Mouse (Mus musculus) hindbrain, embryonic 16.5 days (tissue): ENCODE measurements around the gene Mettl18. TPM values are rescaled to one million over a fixed set of nuclear protein-coding genes. Genes with fewer than 3 reads are reported as not detected.

ENCODE experiments used
- ATAC-seq: fragments of 200-750 bp; cut with Nextera tagmentation; 2 replicates; pipeline ENCODE4 v1.8.0; 2017; ENCODE audit warnings: moderate TSS enrichment, moderate library complexity
- H3K27ac ChIP-seq: fragments of 300-500 bp; sonication (generic); 2 replicates; pipeline ENCODE4 v1.5.1; 2014; ENCODE audit warnings: low read depth, mild to moderate bottlenecking, control low read depth, low read length, moderate library complexity
- H3K27me3 ChIP-seq: fragments of 300-500 bp; sonication (generic); replicated peaks from 2 replicates; pipeline ENCODE4 v1.6.1; 2014; ENCODE audit warnings: low read length; ENCODE audit not compliant: control insufficient read depth, insufficient read depth
- H3K36me3 ChIP-seq: fragments of 300-500 bp; sonication (generic); 2 replicates; pipeline ENCODE4 v1.6.1; 2014; ENCODE audit warnings: mild to moderate bottlenecking, low read length, moderate library complexity, mixed read lengths; ENCODE audit not compliant: control insufficient read depth, insufficient read depth
- H3K4me1 ChIP-seq: fragments of 300-500 bp; sonication (generic); 2 replicates; pipeline ENCODE4 v1.6.1; 2014; ENCODE audit warnings: low read depth, low read length; ENCODE audit not compliant: control insufficient read depth, insufficient read depth
- H3K4me2 ChIP-seq: fragments of 300-500 bp; sonication (generic); 2 replicates; pipeline ENCODE4 v1.6.1; 2014; ENCODE audit warnings: mild to moderate bottlenecking, low read length, control low read depth, moderate library complexity
- H3K4me3 ChIP-seq: fragments of 300-500 bp; sonication (generic); 2 replicates; pipeline ENCODE4 v1.5.1; 2014; ENCODE audit warnings: mild to moderate bottlenecking, low read length, control low read depth, moderate library complexity
- H3K9ac ChIP-seq: fragments of 300-500 bp; sonication (generic); 2 replicates; pipeline ENCODE4 v1.6.1; 2014; ENCODE audit warnings: low read depth, mild to moderate bottlenecking, control low read depth, low read length, moderate library complexity
- H3K9me3 ChIP-seq: fragments of 300-500 bp; sonication (generic); 2 replicates; pipeline ENCODE4 v1.6.1; 2014; ENCODE audit warnings: mild to moderate bottlenecking, low read length, moderate library complexity; ENCODE audit not compliant: control insufficient read depth
- WGBS: fragments of 180-500 bp; shearing (Covaris S2); extraction: QIAGEN DNeasy Blood & Tissue Kit; methylation state at CpG from one replicate; pipeline ENCODE4 v1.1.7; 2014; 5-methylcytosine and 5-hydroxymethylcytosine counted together
- polyA plus RNA-seq: library from polyadenylated mRNA; unstranded; fragments of >200 nt; fragmentation: Nextera tagmentation; extraction: Ambion mirVana; gene quantifications from 2 replicates; pipeline ENCODE4 v1.2.1, GENCODE M21; 2015

The Mettl18 gene
- polyA plus RNA-seq, result 7.6 and 7.8 TPM in 2 replicates

DNA sequence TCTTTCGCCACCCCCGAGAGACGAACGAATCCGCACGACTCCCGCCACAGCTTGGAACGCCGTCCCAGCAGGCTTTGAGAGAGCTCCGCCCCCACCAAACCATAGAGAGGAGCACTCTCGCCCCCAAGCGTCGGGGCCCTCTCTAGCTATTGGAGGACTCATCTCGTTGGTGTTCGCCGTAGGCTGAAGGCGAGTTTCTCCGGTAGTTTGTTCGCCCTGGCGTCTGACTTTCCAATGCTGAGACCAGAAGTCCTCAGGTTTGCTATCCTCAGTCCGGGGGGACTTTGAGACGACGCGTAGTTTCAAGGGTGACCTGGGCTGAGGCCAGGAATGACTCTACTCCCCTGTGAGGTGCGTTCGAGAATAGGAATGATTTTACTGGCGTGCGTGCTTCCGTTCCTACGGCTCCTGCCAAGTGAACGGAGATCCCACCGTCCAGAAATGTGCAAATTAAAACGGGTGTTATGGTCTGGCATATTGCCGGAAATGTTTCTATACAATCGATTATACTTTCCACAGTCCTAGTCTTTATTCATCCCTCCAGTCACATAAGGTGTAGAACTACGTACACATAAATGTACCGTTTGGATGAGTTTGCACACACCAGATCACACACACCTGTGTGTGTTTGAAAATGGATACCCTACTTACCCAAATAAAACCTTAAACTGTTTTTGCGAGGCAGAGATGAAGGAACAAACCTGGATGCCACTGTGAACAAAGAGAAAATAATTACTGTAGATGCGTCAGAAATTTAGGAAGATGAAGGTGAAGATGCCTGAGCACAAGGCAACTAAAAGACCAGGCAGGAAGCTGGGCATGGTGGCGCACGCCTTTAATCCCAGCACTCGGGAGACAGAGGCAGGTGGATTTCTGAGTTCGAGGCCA, at the start of gene Mettl18, which contains the start of gene BC055324:
Gene Mettl18, plus strand, starts transcription at position 169 of the 888 bp plus-strand sequence.
Gene BC055324, minus strand, starts transcription at position 76 of the 888 bp plus-strand sequence.
- peaks cover 6% of the 10 kb centered on the region; the same call in 1 of the 2 replicates for H3K4me1 ChIP-seq
- no peaks in the 10 kb centered on the region for H3K27me3 ChIP-seq
- no peaks in the 10 kb centered on the region for H3K9me3 ChIP-seq
- peak; percentile 99 for ATAC-seq
- WGBS, result 3% methylated on average over 43 of the region's 43 CpGs
- peak within 1 kb of the TSS; percentile 70 for H3K9ac ChIP-seq
- peak within 1 kb of the TSS; percentile 75 for H3K4me3 ChIP-seq
- peak within 1 kb of the TSS; percentile 77 for H3K27ac ChIP-seq
- H3K36me3 ChIP-seq, result no peaks in the 10 kb centered on the region
- peak within 1 kb of the TSS; percentile 82 for H3K4me2 ChIP-seq

DNA sequence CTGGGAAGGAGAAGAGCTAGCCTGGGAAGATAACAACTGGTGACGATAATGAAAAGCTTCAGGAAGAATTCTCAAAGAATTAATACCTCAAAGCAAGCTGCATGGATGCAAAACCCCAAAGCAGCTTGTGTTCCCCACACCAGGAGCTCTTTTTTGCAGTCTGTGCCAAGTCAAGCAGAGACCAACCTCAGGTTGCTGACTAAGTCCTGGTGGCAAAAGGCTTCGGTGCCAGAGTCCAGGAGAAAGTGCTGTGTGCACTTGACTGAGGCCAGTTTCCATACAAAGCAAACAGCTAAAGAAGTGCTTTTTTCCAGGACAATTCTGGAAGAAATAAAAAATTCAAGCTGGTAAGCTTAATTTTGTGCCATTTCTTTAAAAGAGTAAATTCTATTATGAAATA, 41.3 kb upstream of the Mettl18 start:
- no peaks in the 10 kb centered on the region for H3K27me3 ChIP-seq
- peaks cover 32% of the 10 kb centered on the region for H3K36me3 ChIP-seq
- H3K4me1 ChIP-seq, result no peaks in the 10 kb centered on the region
- H3K9ac ChIP-seq, result no peak overlapping the region
- no peak overlapping the region for H3K4me3 ChIP-seq
- no peak for ATAC-seq
- no peaks in the 10 kb centered on the region for H3K9me3 ChIP-seq
- no peak overlapping the region for H3K4me2 ChIP-seq
- H3K27ac ChIP-seq, result no peak overlapping the region
- WGBS, result 92% methylated on average over 2 of the region's 2 CpGs

DNA sequence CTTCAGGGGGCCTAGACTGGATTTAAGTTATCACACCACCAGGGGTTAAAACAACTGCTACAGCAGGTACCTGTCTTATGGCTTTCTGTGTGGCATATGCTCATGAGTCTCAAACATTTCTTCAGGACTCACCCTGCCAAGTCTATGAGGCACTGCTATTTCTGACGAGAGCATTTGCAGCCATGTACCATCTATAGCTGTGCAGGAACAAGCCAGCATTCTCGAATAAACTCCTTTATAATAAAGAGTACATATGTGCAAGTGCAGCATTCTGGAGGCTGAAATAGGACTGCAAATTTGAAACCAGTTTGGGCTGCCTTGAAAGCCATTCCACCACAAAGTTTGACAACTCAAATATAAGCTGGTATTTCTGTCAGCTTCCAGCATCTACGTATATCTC, 36.7 kb upstream of the Mettl18 start:
- Histone ChIP-seq H3K9me3 (no peaks in the 10 kb centered on the region), H3K4me3 (no peak overlapping the region), H3K27me3 (no peaks in the 10 kb centered on the region), H3K9ac (no peak overlapping the region), H3K36me3 (peaks cover 8% of the 10 kb centered on the region; the same call in 1 of the 2 replicates), H3K4me1 (no peaks in the 10 kb centered on the region), H3K27ac (no peak overlapping the region), H3K4me2 (no peak overlapping the region)
- no peak for ATAC-seq
- WGBS, result 84% methylated on average over 3 of the region's 3 CpGs

DNA sequence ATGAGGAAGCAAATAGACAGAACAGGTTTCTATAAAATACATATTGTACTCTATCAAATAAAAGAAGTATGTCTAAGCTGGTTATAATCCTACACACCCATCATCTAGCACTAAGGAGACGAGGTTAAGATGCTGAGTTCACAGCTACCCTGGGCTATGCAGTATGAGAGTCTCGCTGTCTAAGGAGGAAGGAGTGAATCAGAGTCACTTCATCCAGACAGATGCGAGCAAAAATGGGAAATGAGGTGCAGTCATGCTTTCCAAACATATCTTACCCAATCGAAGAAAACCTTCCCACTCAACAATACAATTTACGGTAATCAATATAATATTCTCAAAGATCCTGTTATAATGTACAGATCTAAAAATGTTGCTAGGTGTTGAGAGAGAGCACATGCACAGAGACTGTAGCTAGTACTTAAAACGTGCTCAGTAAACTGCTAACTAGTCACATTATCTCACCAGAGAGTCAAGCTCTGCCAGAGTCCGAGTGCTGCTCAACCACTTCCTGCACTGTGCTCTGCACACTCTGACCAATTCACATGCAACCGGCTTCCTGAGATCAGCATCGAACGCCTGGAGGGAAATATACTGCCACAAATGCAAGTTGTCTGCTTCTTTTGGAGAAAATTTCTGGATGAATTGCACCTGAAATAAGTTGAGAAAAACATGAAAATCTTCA, 30.5 kb upstream of the Mettl18 start:
- Histone ChIP-seq H3K36me3 (peaks cover 3% of the 10 kb centered on the region; the same call in 1 of the 2 replicates), H3K4me1 (no peaks in the 10 kb centered on the region), H3K4me3 (no peak overlapping the region), H3K27me3 (no peaks in the 10 kb centered on the region), H3K27ac (no peak overlapping the region), H3K9ac (no peak overlapping the region), H3K9me3 (no peaks in the 10 kb centered on the region), H3K4me2 (no peak overlapping the region)
- no peak for ATAC-seq
- 92% methylated on average over 10 of the region's 10 CpGs for WGBS

DNA sequence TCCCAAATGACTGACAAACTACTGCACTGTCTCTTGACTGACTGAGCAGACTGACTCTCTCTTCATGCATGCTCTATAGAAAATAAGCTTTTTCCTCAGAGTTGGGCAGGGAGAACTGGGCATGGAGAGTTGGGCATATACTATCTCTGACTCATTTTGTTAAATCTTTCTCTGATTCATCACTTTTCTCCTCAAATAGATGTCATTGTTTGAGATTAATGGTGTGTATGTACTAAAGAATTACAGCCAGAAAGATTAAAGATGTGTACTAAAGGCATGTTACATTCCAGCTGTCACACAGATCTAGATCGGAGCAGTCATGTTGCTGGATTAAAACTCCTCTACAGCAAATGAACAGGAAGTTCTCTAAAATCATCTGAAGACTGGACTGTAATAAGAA, 20.2 kb upstream of the Mettl18 start:
- no peak overlapping the region for H3K9ac ChIP-seq
- no peak overlapping the region for H3K27ac ChIP-seq
- H3K27me3 ChIP-seq, result no peaks in the 10 kb centered on the region
- no peak overlapping the region for H3K4me3 ChIP-seq
- 100% methylated on average over 1 of the region's 1 CpGs for WGBS
- no peaks in the 10 kb centered on the region for H3K36me3 ChIP-seq
- no peaks in the 10 kb centered on the region for H3K4me1 ChIP-seq
- no peak overlapping the region for H3K4me2 ChIP-seq
- H3K9me3 ChIP-seq, result no peaks in the 10 kb centered on the region
- no peak for ATAC-seq

DNA sequence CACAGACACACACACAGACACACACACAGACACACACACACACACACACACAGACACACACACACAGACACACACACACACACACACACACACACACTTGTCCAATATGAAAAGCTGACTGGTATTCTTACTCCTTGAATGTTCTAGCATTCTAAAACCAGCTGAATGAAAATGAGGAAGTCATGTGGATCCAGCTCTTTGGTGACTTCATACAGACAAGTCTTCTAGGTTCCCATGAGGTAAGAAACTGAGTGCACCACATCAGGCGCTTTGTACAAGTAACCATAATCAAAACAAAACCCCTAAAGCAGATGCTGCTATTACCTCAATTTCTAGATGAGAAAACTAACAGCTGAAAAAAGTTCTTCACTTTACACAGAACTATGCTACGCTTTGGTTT, 19.6 kb upstream of the Mettl18 start:
- no peak overlapping the region for H3K4me2 ChIP-seq
- no peak overlapping the region for H3K9ac ChIP-seq
- no peak overlapping the region for H3K4me3 ChIP-seq
- no peaks in the 10 kb centered on the region for H3K36me3 ChIP-seq
- 91% methylated on average over 2 of the region's 2 CpGs for WGBS
- no peaks in the 10 kb centered on the region for H3K9me3 ChIP-seq
- H3K27me3 ChIP-seq, result no peaks in the 10 kb centered on the region
- H3K4me1 ChIP-seq, result no peaks in the 10 kb centered on the region
- no peak overlapping the region for H3K27ac ChIP-seq
- no peak for ATAC-seq

DNA sequence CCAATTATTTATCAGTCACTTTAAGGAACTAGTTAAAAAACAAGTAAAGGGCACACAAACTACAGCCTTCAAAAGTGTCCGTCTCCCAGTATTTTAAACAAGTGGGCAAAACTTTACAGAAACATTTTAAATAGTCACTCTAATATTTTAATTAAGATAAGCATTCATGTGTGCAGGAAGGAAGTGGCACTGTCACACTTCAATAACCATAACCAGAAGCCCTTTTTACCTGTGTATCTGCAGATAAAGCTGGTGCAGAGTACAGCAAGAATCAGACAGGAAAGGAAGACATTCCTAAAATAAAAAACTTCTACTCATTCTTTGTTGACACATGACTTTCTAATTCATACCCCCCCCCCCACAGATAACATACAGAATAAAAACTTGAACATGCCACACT, 18.2 kb upstream of the Mettl18 start:
- H3K27ac ChIP-seq, result no peak overlapping the region
- no peak overlapping the region for H3K4me2 ChIP-seq
- H3K9ac ChIP-seq, result no peak overlapping the region
- WGBS, result 96% methylated on average over 1 of the region's 1 CpGs
- H3K9me3 ChIP-seq, result no peaks in the 10 kb centered on the region
- H3K36me3 ChIP-seq, result no peaks in the 10 kb centered on the region
- no peak for ATAC-seq
- no peaks in the 10 kb centered on the region for H3K4me1 ChIP-seq
- H3K27me3 ChIP-seq, result no peaks in the 10 kb centered on the region
- no peak overlapping the region for H3K4me3 ChIP-seq

DNA sequence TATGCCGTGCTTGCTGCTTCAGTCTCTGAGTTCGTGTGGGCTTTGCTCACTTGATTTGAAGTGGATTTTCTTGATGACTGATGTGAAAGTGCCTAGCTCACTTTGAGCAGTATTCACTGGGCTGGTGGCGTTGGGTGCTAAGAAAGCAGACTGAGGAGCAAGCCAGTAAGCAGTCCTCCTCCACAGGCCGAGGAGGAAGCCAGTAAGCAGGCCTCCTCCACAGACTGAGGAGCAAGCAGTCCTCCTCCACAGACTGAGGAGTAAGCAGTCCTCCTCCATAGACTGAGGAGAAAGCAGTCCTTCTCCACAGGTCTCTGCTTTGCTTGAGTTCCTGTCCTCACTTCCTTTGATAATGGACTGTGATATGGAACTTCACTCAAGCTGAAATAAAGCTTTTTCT, 2.3 kb upstream of the Mettl18 start:
- Histone ChIP-seq H3K4me1 (peaks cover 6% of the 10 kb centered on the region; the same call in 1 of the 2 replicates), H3K4me3 (no peak overlapping the region), H3K9ac (no peak overlapping the region), H3K27me3 (no peaks in the 10 kb centered on the region), H3K36me3 (no peaks in the 10 kb centered on the region), H3K4me2 (no peak overlapping the region), H3K9me3 (no peaks in the 10 kb centered on the region), H3K27ac (no peak overlapping the region)
- ATAC-seq, result no peak
- 88% methylated on average over 4 of the region's 4 CpGs for WGBS

DNA sequence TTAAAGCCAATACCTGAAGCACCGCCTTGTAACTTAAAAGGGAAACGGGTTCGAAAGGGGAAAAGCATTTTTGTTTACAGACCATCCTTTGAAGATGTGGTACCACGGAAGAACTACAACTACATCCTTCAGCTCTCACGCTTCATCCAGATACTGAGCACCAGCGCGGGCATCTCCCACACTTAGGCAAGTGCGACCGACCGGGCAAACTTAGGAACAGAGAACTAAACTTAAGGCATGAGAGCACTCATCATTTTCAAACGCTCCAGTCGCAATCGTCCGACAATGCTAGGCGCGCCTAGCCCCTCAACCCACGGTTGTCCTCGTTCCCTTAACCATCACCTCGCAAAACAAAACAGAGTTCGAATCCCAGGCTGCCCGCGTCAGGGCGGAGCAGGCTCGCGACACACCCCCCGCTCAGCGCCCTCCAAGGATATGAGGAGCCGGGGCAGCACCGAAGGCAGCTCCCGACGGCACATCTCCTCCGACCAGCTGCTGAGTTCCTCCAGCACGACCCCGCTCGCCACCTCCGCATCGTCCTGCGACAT, 442 bp upstream of the Mettl18 start:
- peak overlapping the region; percentile 75 for H3K4me3 ChIP-seq
- peaks cover 6% of the 10 kb centered on the region; the same call in 1 of the 2 replicates for H3K4me1 ChIP-seq
- no peaks in the 10 kb centered on the region for H3K36me3 ChIP-seq
- peak; percentile 84 for ATAC-seq
- under 1% methylated on average over 38 of the region's 38 CpGs for WGBS
- peak overlapping the region; percentile 82 for H3K4me2 ChIP-seq
- no peaks in the 10 kb centered on the region for H3K9me3 ChIP-seq
- H3K27ac ChIP-seq, result no peak overlapping the region
- H3K27me3 ChIP-seq, result no peaks in the 10 kb centered on the region
- peak overlapping the region; percentile 70 for H3K9ac ChIP-seq
